Mouse (Mus musculus): ENCODE measurements at regions not wholly inside any gene's neighbourhood (a gene's known extent, or its start where the extent isn't known, plus 50 kb on each side); places are given as distances from the start of the nearest gene placed in this dataset.

- Histone ChIP-seq H3K4me2 (ENCODE audit: low read depth) (no peak overlapping the region), H3K4me3 (ENCODE audit: insufficient read depth in 1 of 2, low read depth in 2 of 2, low read length in 2 of 2) (no peak overlapping the region), H3K27me3 (ENCODE audit: control insufficient read depth, insufficient read depth, low read length) (no peaks in the 10 kb centered on the region), H3K9me3 (ENCODE audit: control insufficient read depth, low read length) (no peaks in the 10 kb centered on the region), H3K9ac (replicated peaks) (no peak overlapping the region), H3K36me3 (replicated peaks; ENCODE audit: control insufficient read depth, insufficient read depth, low read depth) (no peaks in the 10 kb centered on the region), H3K27ac (no peak overlapping the region), H3K4me1 (replicated peaks; ENCODE audit: control insufficient read depth in 2 of 2, insufficient read depth in 2 of 2, low read length in 1 of 2) (no peaks in the 10 kb centered on the region)
- ATAC-seq (ENCODE audit: insufficient read depth) (no peak), DNase-seq (ENCODE audit: low read depth in 3 of 3, low spot score in 3 of 3) (no peak)
- WGBS (ENCODE audit: insufficient replicate concordance), result 69% methylated on average over 3 of the region's 3 CpGs
- no peak for TF ChIP-seq EP300 (IDR thresholded peaks at IDR 0.05; ENCODE audit: low read depth)
- TF ChIP-seq CTCF (IDR thresholded peaks at IDR 0.05; ENCODE audit: low read depth), result no peak
These were observed 125.9 kb upstream of the Rxylt1 start for GRCm38 (mm10) chr10:122223076-122223475.

- H3K9me3 ChIP-seq (ENCODE audit: control insufficient read depth, low read length), result no peaks in the 10 kb centered on the region
- H3K4me3 ChIP-seq (ENCODE audit: insufficient read depth in 1 of 2, low read depth in 2 of 2, low read length in 2 of 2), result no peak overlapping the region
- DNase-seq (ENCODE audit: low read depth in 3 of 3, low spot score in 3 of 3) (no peak), ATAC-seq (ENCODE audit: insufficient read depth) (no peak)
- 60% methylated on average over 4 of the region's 4 CpGs for WGBS (ENCODE audit: insufficient replicate concordance)
- H3K9ac ChIP-seq (replicated peaks), result no peak overlapping the region
- H3K4me2 ChIP-seq (ENCODE audit: low read depth), result no peak overlapping the region
- H3K4me1 ChIP-seq (replicated peaks; ENCODE audit: control insufficient read depth in 2 of 2, insufficient read depth in 2 of 2, low read length in 1 of 2), result no peaks in the 10 kb centered on the region
- H3K36me3 ChIP-seq (replicated peaks; ENCODE audit: control insufficient read depth, insufficient read depth, low read depth), result no peaks in the 10 kb centered on the region
- TF ChIP-seq EP300 (IDR thresholded peaks at IDR 0.05; ENCODE audit: low read depth), result no peak
- TF ChIP-seq CTCF (IDR thresholded peaks at IDR 0.05; ENCODE audit: low read depth), result no peak
- no peak overlapping the region for H3K27ac ChIP-seq
- H3K27me3 ChIP-seq (ENCODE audit: control insufficient read depth, insufficient read depth, low read length), result no peaks in the 10 kb centered on the region
These were observed 120.4 kb upstream of the Rxylt1 start for GRCm38 (mm10) chr10:122217594-122217993.

GRCm38 (mm10) chr10:122199791-122200190 is 102.6 kb upstream of the Rxylt1 start:
- 17% methylated on average over 4 of the region's 4 CpGs for WGBS (ENCODE audit: insufficient replicate concordance)
- Histone ChIP-seq H3K36me3 (replicated peaks; ENCODE audit: control insufficient read depth, insufficient read depth, low read depth) (no peaks in the 10 kb centered on the region), H3K4me1 (replicated peaks; ENCODE audit: control insufficient read depth in 2 of 2, insufficient read depth in 2 of 2, low read length in 1 of 2) (peaks cover 0 to 5% of the 10 kb centered on the region in 2 experiments; a peak in 2 of 4 replicates), H3K4me3 (ENCODE audit: insufficient read depth in 1 of 2, low read depth in 2 of 2, low read length in 2 of 2) (no peak overlapping the region), H3K9me3 (ENCODE audit: control insufficient read depth, low read length) (no peaks in the 10 kb centered on the region), H3K4me2 (ENCODE audit: low read depth) (no peak overlapping the region), H3K9ac (replicated peaks) (no peak overlapping the region), H3K27ac (no peak overlapping the region), H3K27me3 (ENCODE audit: control insufficient read depth, insufficient read depth, low read length) (no peaks in the 10 kb centered on the region)
- no peak for DNase-seq (ENCODE audit: low read depth in 3 of 3, low spot score in 3 of 3)
- TF ChIP-seq CTCF (IDR thresholded peaks at IDR 0.05; ENCODE audit: low read depth) (no peak), EP300 (IDR thresholded peaks at IDR 0.05; ENCODE audit: low read depth) (no peak)
- no peak for ATAC-seq (ENCODE audit: insufficient read depth)

- Histone ChIP-seq H3K4me2 (ENCODE audit: low read depth) (no peak overlapping the region), H3K9ac (replicated peaks) (no peak overlapping the region), H3K36me3 (replicated peaks; ENCODE audit: control insufficient read depth, insufficient read depth, low read depth) (no peaks in the 10 kb centered on the region), H3K27me3 (ENCODE audit: control insufficient read depth, insufficient read depth, low read length) (no peaks in the 10 kb centered on the region), H3K9me3 (ENCODE audit: control insufficient read depth, low read length) (no peaks in the 10 kb centered on the region), H3K4me3 (ENCODE audit: insufficient read depth in 1 of 2, low read depth in 2 of 2, low read length in 2 of 2) (no peak overlapping the region), H3K27ac (no peak overlapping the region), H3K4me1 (replicated peaks; ENCODE audit: control insufficient read depth in 2 of 2, insufficient read depth in 2 of 2, low read length in 1 of 2) (peaks cover 0 to 5% of the 10 kb centered on the region in 2 experiments; a peak in 2 of 4 replicates)
- WGBS (ENCODE audit: insufficient replicate concordance), result 7% methylated on average over 4 of the region's 4 CpGs
- no peak for TF ChIP-seq EP300 (IDR thresholded peaks at IDR 0.05; ENCODE audit: low read depth)
- no peak for TF ChIP-seq CTCF (IDR thresholded peaks at IDR 0.05; ENCODE audit: low read depth)
- DNase-seq (ENCODE audit: low read depth in 3 of 3, low spot score in 3 of 3) (no peak), ATAC-seq (ENCODE audit: insufficient read depth) (no peak)
These were observed 100.5 kb upstream of the Rxylt1 start for GRCm38 (mm10) chr10:122197703-122198102.

- no peak overlapping the region for H3K9ac ChIP-seq (replicated peaks)
- H3K4me2 ChIP-seq (ENCODE audit: low read depth), result no peak overlapping the region
- no peaks in the 10 kb centered on the region for H3K36me3 ChIP-seq (replicated peaks; ENCODE audit: control insufficient read depth, insufficient read depth, low read depth)
- no peak overlapping the region for H3K27ac ChIP-seq
- WGBS (ENCODE audit: insufficient replicate concordance), result 69% methylated on average over 9 of the region's 9 CpGs
- no peak overlapping the region for H3K4me3 ChIP-seq (ENCODE audit: insufficient read depth in 1 of 2, low read depth in 2 of 2, low read length in 2 of 2)
- ATAC-seq (ENCODE audit: insufficient read depth), result no peak
- no peaks in the 10 kb centered on the region for H3K27me3 ChIP-seq (ENCODE audit: control insufficient read depth, insufficient read depth, low read length)
- TF ChIP-seq CTCF (IDR thresholded peaks at IDR 0.05; ENCODE audit: low read depth) (no peak), EP300 (IDR thresholded peaks at IDR 0.05; ENCODE audit: low read depth) (no peak)
- DNase-seq (ENCODE audit: low read depth in 3 of 3, low spot score in 3 of 3), result no peak
- H3K9me3 ChIP-seq (ENCODE audit: control insufficient read depth, low read length), result no peaks in the 10 kb centered on the region
- no peaks in the 10 kb centered on the region for H3K4me1 ChIP-seq (replicated peaks; ENCODE audit: control insufficient read depth in 2 of 2, insufficient read depth in 2 of 2, low read length in 1 of 2)
These were observed 97.0 kb upstream of the Rxylt1 start for GRCm38 (mm10) chr10:122194139-122194538.

Data from liver, embryonic 14.5 days (tissue).